Mouse (Mus musculus): ENCODE measurements around the gene Slc45a2. TPM values are rescaled to one million over a fixed set of nuclear protein-coding genes. Genes with fewer than 3 reads are reported as not detected.

Slc45a2 gene
- total RNA-seq, 2 experiments from 2014 or later, result not detected

GRCm38 (mm10) chr15:11066299-11066698, 65.8 kb downstream of the Slc45a2 start:
- no peak for DNase-seq

GRCm38 (mm10) chr15:11067891-11068290, 67.4 kb downstream of the Slc45a2 start:
- DNase-seq, result no peak

GRCm38 (mm10) chr15:11075726-11076361, 75.3 kb downstream of the Slc45a2 start:
- no peak for DNase-seq

Other genes starting within 250 kb of the Slc45a2 start
- not detected for gene C1qtnf3, start 48.4 kb upstream of the Slc45a2 start, total RNA-seq (2021)
- 10 to 100 TPM; 11.3 to 11.6 TPM for gene Amacr, start 19.0 kb upstream of the Slc45a2 start, total RNA-seq (2021)
- 1 to 10 TPM; 5.0 to 6.3 TPM for gene Rxfp3, start 37.3 kb downstream of the Slc45a2 start, total RNA-seq (2021)
- 1 to 10 TPM in 1 of 2 experiments, under 1 TPM in 1; 0.47 to 1.1 TPM for gene Adamts12, start 64.1 kb downstream of the Slc45a2 start, total RNA-seq (2021)

Measured in layer of hippocampus, postnatal 36 days (tissue).